In genomic region chr2:24469102-24469501, GRCm38 (mm10) we compare ENCODE assay signal across 19 mouse cellular contexts. TPM values are rescaled to one million over a fixed set of nuclear protein-coding genes. Genes with fewer than 3 reads are reported as not detected.
DNase-seq lines count a peak whose midpoint lies in the region; ATAC-seq and TF ChIP-seq lines count a peak whose summit lies in the region.
"Had no signal": no experiment of that assay in that cellular context is flagged by ENCODE, and none has a peak within 500 bp of the region (broad histone marks: within the 10 kb centered on the region; RNA-seq: fewer than 3 reads in every experiment).

No protein-coding gene starts in this region.

- no peaks in the 10 kb centered on the region for H3K9me3 ChIP-seq in hindbrain, embryonic 13.5 days
- no peaks in the 10 kb centered on the region for H3K9me3 ChIP-seq in hindbrain, postnatal 0 days (ENCODE audit: low read length)
- no peaks in the 10 kb centered on the region for H3K9me3 ChIP-seq in intestine, embryonic 15.5 days
- no peaks in the 10 kb centered on the region for H3K9me3 ChIP-seq in stomach, embryonic 15.5 days
- no peaks in the 10 kb centered on the region for H3K9me3 ChIP-seq in forebrain, embryonic 13.5 days (replicated peaks)
- H3K9me3 ChIP-seq: embryonic facial prominence, embryonic 10.5 days; liver, embryonic 15.5 days had no signal

- ATAC-seq in hindbrain, embryonic 13.5 days (ENCODE audit: low FRiP score) = no peak
- no peak for ATAC-seq in hindbrain, postnatal 0 days
- ATAC-seq in intestine, embryonic 15.5 days = peak; percentile 89
- ATAC-seq in stomach, embryonic 15.5 days (ENCODE audit: insufficient read depth, low FRiP score, low read depth) = 0 out of 2 replicates have a peak, but pooled peaks have one; percentile 43
- no peak for ATAC-seq in forebrain, embryonic 13.5 days
- ATAC-seq: forebrain, embryonic 14.5 days had no signal

- TF ChIP-seq CTCF in hindbrain, postnatal 0 days (IDR thresholded peaks at IDR 0.05; ENCODE audit: low read depth) = no peak

- 57% methylated on average over 4 of the region's 4 CpGs for WGBS in hindbrain, embryonic 13.5 days
- WGBS in hindbrain, postnatal 0 days = 61% methylated on average over 4 of the region's 4 CpGs
- 44% methylated on average over 4 of the region's 4 CpGs for WGBS in intestine, embryonic 15.5 days
- 42% methylated on average over 4 of the region's 4 CpGs for WGBS in stomach, embryonic 15.5 days
- 58% methylated on average over 4 of the region's 4 CpGs for WGBS in forebrain, embryonic 13.5 days

- no peak overlapping the region for H3K4me3 ChIP-seq in hindbrain, embryonic 13.5 days
- no peak overlapping the region for H3K4me3 ChIP-seq in hindbrain, postnatal 0 days (ENCODE audit: low read length)
- no peak overlapping the region for H3K4me3 ChIP-seq in intestine, embryonic 15.5 days (replicated peaks)
- H3K4me3 ChIP-seq in stomach, embryonic 15.5 days (replicated peaks) = no peak overlapping the region
- no peak overlapping the region for H3K4me3 ChIP-seq in forebrain, embryonic 13.5 days
- H3K4me3 ChIP-seq: embryonic facial prominence, embryonic 10.5 days; left cerebral cortex, adult 2 months; liver, embryonic 15.5 days had no signal

- no peak overlapping the region for H3K27ac ChIP-seq in hindbrain, embryonic 13.5 days
- no peak overlapping the region for H3K27ac ChIP-seq in hindbrain, postnatal 0 days
- H3K27ac ChIP-seq in intestine, embryonic 15.5 days = peak overlapping the region; percentile 60; the same call in 1 of the 2 replicates
- H3K27ac ChIP-seq in stomach, embryonic 15.5 days = no peak overlapping the region
- H3K27ac ChIP-seq in forebrain, embryonic 13.5 days = no peak overlapping the region
- H3K27ac ChIP-seq: embryonic facial prominence, embryonic 10.5 days; left cerebral cortex, adult 2 months; liver, embryonic 15.5 days had no signal

- peak overlapping the region; percentile 20 for H3K4me2 ChIP-seq in hindbrain, embryonic 13.5 days
- no peak overlapping the region for H3K4me2 ChIP-seq in hindbrain, postnatal 0 days (ENCODE audit: low read depth, low read length)
- 0 out of 2 replicates have a peak overlapping the region, but pooled peaks have one; percentile 14 for H3K4me2 ChIP-seq in intestine, embryonic 15.5 days (replicated peaks)
- H3K4me2 ChIP-seq in stomach, embryonic 15.5 days = no peak overlapping the region
- no peak overlapping the region for H3K4me2 ChIP-seq in forebrain, embryonic 13.5 days
- H3K4me2 ChIP-seq: heart, embryonic 11.5 days; liver, embryonic 15.5 days had no signal

- no peak overlapping the region for H3K9ac ChIP-seq in hindbrain, embryonic 13.5 days
- H3K9ac ChIP-seq in hindbrain, postnatal 0 days (replicated peaks; ENCODE audit: low read length) = no peak overlapping the region
- H3K9ac ChIP-seq in intestine, embryonic 15.5 days = no peak overlapping the region
- H3K9ac ChIP-seq in stomach, embryonic 15.5 days = no peak overlapping the region
- no peak overlapping the region for H3K9ac ChIP-seq in forebrain, embryonic 13.5 days
- H3K9ac ChIP-seq: liver, embryonic 15.5 days had no signal

- peaks cover 19% of the 10 kb centered on the region for H3K4me1 ChIP-seq in hindbrain, embryonic 13.5 days (replicated peaks)
- H3K4me1 ChIP-seq in hindbrain, postnatal 0 days (ENCODE audit: insufficient read depth, low read length) = peaks cover 6% of the 10 kb centered on the region
- peaks cover 4% of the 10 kb centered on the region for H3K4me1 ChIP-seq in intestine, embryonic 15.5 days (replicated peaks)
- H3K4me1 ChIP-seq in stomach, embryonic 15.5 days = peaks cover 7% of the 10 kb centered on the region
- H3K4me1 ChIP-seq in forebrain, embryonic 13.5 days = peaks cover 7% of the 10 kb centered on the region
- H3K4me1 ChIP-seq: liver, embryonic 15.5 days had no signal

- DNase-seq in hindbrain, postnatal 0 days (ENCODE audit: low spot score) = no peak
- peak; percentile 27 for DNase-seq in kidney, postnatal 10 days
- DNase-seq in thymus, postnatal 14 days = no peak
- DNase-seq: adrenal gland, postnatal 14 days; cerebellum, adult 11-12 months; gastrocnemius, postnatal 36 days; heart, postnatal 14 days; midbrain, embryonic 14.5 days; right cerebral cortex, postnatal 14 days had no signal

- H3K36me3 ChIP-seq in hindbrain, embryonic 13.5 days = no peaks in the 10 kb centered on the region
- no peaks in the 10 kb centered on the region for H3K36me3 ChIP-seq in hindbrain, postnatal 0 days (ENCODE audit: insufficient read depth, low read length)
- H3K36me3 ChIP-seq in intestine, embryonic 15.5 days = no peaks in the 10 kb centered on the region
- no peaks in the 10 kb centered on the region for H3K36me3 ChIP-seq in stomach, embryonic 15.5 days
- no peaks in the 10 kb centered on the region for H3K36me3 ChIP-seq in forebrain, embryonic 13.5 days (ENCODE audit: poor library complexity, severe bottlenecking)
- H3K36me3 ChIP-seq: embryonic facial prominence, embryonic 10.5 days; liver, embryonic 15.5 days had no signal

- H3K27me3 ChIP-seq in hindbrain, embryonic 13.5 days = peaks cover 54% of the 10 kb centered on the region
- peaks cover 19% of the 10 kb centered on the region; the same call in 1 of the 2 replicates for H3K27me3 ChIP-seq in hindbrain, postnatal 0 days (ENCODE audit: insufficient read depth, low read length)
- peaks cover 11% of the 10 kb centered on the region for H3K27me3 ChIP-seq in intestine, embryonic 15.5 days (replicated peaks)
- H3K27me3 ChIP-seq in stomach, embryonic 15.5 days (replicated peaks) = peaks cover 21% of the 10 kb centered on the region
- H3K27me3 ChIP-seq in forebrain, embryonic 13.5 days = peaks cover 48% of the 10 kb centered on the region

RNA-seq across cellular contexts. Expression of gene Pax8, which starts 6.3 kb away (rescaled TPM):
- 32.9 and 41.1 TPM in 2 replicates for polyA plus RNA-seq in hindbrain, embryonic 13.5 days (2015; fragmentation: Nextera tagmentation; extraction: Ambion mirVana)
- total RNA-seq in hindbrain, postnatal 0 days (2014; rRNA removed) = 32.0 and 44.4 TPM in 2 replicates
- polyA plus RNA-seq in hindbrain, postnatal 0 days (2015; fragmentation: Nextera tagmentation; extraction: Ambion mirVana) = 14.8 and 16.3 TPM in 2 replicates
- 0.73 and 1.1 TPM in 2 replicates for polyA plus RNA-seq in intestine, embryonic 15.5 days (2015; fragmentation: Nextera tagmentation; extraction: Ambion mirVana)
- polyA plus RNA-seq in stomach, embryonic 15.5 days (2015; fragmentation: Nextera tagmentation; extraction: Ambion mirVana) = 0.18 and 0.60 TPM in 2 replicates
- polyA plus RNA-seq in forebrain, embryonic 13.5 days (2015; fragmentation: Nextera tagmentation; extraction: Ambion mirVana) = 0.09 TPM in 2 replicates
- total RNA-seq: adrenal gland, postnatal 14 days; gastrocnemius, postnatal 36 days; heart, postnatal 14 days; left cerebral cortex, adult 2 months had no signal
- polyA plus RNA-seq: forebrain, embryonic 14.5 days; limb, embryonic 11.5 days had no signal

Comparison
In these comparisons a context has a peak if more than half of its experiments do, and no peak if none do; other contexts are left out.
1. H3K4me2 ChIP-seq: peak in hindbrain, embryonic 13.5 days (single experiment) and intestine, embryonic 15.5 days (single experiment); none in hindbrain, postnatal 0 days (single experiment), stomach, embryonic 15.5 days (single experiment) and forebrain, embryonic 13.5 days (single experiment).
2. ATAC-seq: peak in intestine, embryonic 15.5 days (single experiment) and stomach, embryonic 15.5 days (single experiment); none in hindbrain, embryonic 13.5 days (single experiment), hindbrain, postnatal 0 days (single experiment) and forebrain, embryonic 13.5 days (single experiment).